In the genomic region with DNA sequence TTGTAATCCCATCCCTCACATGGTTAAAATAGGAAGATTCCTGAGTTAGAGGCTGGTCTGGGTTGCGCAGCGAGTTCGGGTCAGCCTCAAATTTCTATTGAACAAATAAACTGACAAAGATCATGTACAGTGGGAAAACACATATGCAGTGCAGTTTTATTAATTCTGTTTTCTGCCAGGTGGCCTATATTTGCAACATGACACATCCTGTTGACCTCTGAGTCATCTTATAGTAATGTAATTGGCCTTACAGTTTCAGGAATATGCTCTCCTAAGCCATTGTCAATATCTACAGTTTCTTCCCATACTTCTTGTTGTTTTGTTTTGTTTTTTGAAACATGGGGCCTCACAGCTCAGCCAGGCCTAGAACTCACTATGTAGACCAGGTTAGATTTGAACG, we compare ENCODE assay signal across 17 mouse cellular contexts. TPM values are rescaled to one million over a fixed set of nuclear protein-coding genes. Genes with fewer than 3 reads are reported as not detected.
DNase-seq lines count a peak whose midpoint lies in the region; ATAC-seq and TF ChIP-seq lines count a peak whose summit lies in the region.
"Had no signal": no experiment of that assay in that cellular context is flagged by ENCODE, and none has a peak within 500 bp of the region (broad histone marks: within the 10 kb centered on the region; RNA-seq: fewer than 3 reads in every experiment).

No protein-coding gene starts in this region.

- no peaks in the 10 kb centered on the region for H3K9me3 ChIP-seq in heart, embryonic 15.5 days (replicated peaks)
- no peaks in the 10 kb centered on the region for H3K9me3 ChIP-seq in liver, postnatal 0 days (ENCODE audit: low read length)
- H3K9me3 ChIP-seq: embryonic facial prominence, embryonic 15.5 days; hindbrain, embryonic 10.5 days had no signal

- no peak overlapping the region for H3K27ac ChIP-seq in heart, embryonic 15.5 days
- no peak overlapping the region for H3K27ac ChIP-seq in bone marrow, adult 2 months (ENCODE audit: control insufficient read depth, insufficient read depth, low read depth, low read length, poor library complexity)
- H3K27ac ChIP-seq in liver, postnatal 0 days (ENCODE audit: low read depth) = 0 out of 2 replicates have a peak overlapping the region, but pooled peaks have one; percentile 6
- H3K27ac ChIP-seq: embryonic facial prominence, embryonic 15.5 days; hindbrain, embryonic 10.5 days had no signal

- H3K4me3 ChIP-seq in heart, embryonic 15.5 days = no peak overlapping the region
- peak overlapping the region; percentile 38 for H3K4me3 ChIP-seq in lung, adult 2 months (replicated peaks; ENCODE audit: extremely low read depth, low read depth, low read length)
- H3K4me3 ChIP-seq in bone marrow, adult 2 months (replicated peaks; ENCODE audit: control insufficient read depth, low read depth, low read length) = peak overlapping the region; percentile 15
- no peak overlapping the region for H3K4me3 ChIP-seq in liver, postnatal 0 days (ENCODE audit: low read depth, low read length)
- H3K4me3 ChIP-seq: embryonic facial prominence, embryonic 15.5 days; hindbrain, embryonic 10.5 days had no signal

- TF ChIP-seq EP300 in liver, postnatal 0 days (IDR thresholded peaks at IDR 0.05; ENCODE audit: low read depth) = no peak

- WGBS in heart, embryonic 15.5 days = 81% methylated on average over 4 of the region's 4 CpGs
- WGBS in lung, adult 2 months = 48% methylated on average over 4 of the region's 4 CpGs
- 86% methylated on average over 4 of the region's 4 CpGs for WGBS in bone marrow, adult 2 months
- 68% methylated on average over 4 of the region's 4 CpGs for WGBS in liver, postnatal 0 days (ENCODE audit: insufficient replicate concordance)

- H3K36me3 ChIP-seq in heart, embryonic 15.5 days = peaks cover 14% of the 10 kb centered on the region
- peaks cover 15% of the 10 kb centered on the region for H3K36me3 ChIP-seq in liver, postnatal 0 days (replicated peaks; ENCODE audit: insufficient read depth, low read length)

- TF ChIP-seq POLR2A in lung, adult 2 months (IDR thresholded peaks at IDR 0.05; ENCODE audit: borderline replicate concordance, extremely low read depth, low read depth, low read length) = no peak
- no peak for TF ChIP-seq POLR2A in bone marrow, adult 2 months (IDR thresholded peaks at IDR 0.05; ENCODE audit: borderline replicate concordance, control insufficient read depth, low read depth, low read length)

- no peak for TF ChIP-seq CTCF in lung, adult 2 months (IDR thresholded peaks at IDR 0.05; ENCODE audit: insufficient read depth, low read length)
- TF ChIP-seq CTCF in bone marrow, adult 2 months (IDR thresholded peaks at IDR 0.05; ENCODE audit: control insufficient read depth, insufficient read depth, low read length) = no peak
- TF ChIP-seq CTCF in liver, postnatal 0 days (IDR thresholded peaks at IDR 0.05; ENCODE audit: low read depth) = no peak

- H3K4me1 ChIP-seq in heart, embryonic 15.5 days (replicated peaks) = peaks cover 14% of the 10 kb centered on the region
- peaks cover 4% of the 10 kb centered on the region for H3K4me1 ChIP-seq in lung, adult 2 months (ENCODE audit: control insufficient read depth, insufficient read depth, low read length)
- no peaks in the 10 kb centered on the region; the same call in 1 of the 2 replicates for H3K4me1 ChIP-seq in bone marrow, adult 2 months (ENCODE audit: control insufficient read depth, insufficient read depth, low read length)
- H3K4me1 ChIP-seq in liver, postnatal 0 days (ENCODE audit: insufficient read depth) = peaks cover 32% of the 10 kb centered on the region

- H3K9ac ChIP-seq in heart, embryonic 15.5 days = no peak overlapping the region
- no peak overlapping the region for H3K9ac ChIP-seq in liver, postnatal 0 days (replicated peaks)
- H3K9ac ChIP-seq: embryonic facial prominence, embryonic 15.5 days; forebrain, postnatal 0 days had no signal

- peak overlapping the region; percentile 27; the same call in 1 of the 2 replicates for H3K4me2 ChIP-seq in heart, embryonic 15.5 days
- H3K4me2 ChIP-seq in liver, postnatal 0 days (ENCODE audit: low read depth, low read length) = peak overlapping the region; percentile 58
- H3K4me2 ChIP-seq: embryonic facial prominence, embryonic 15.5 days had no signal

- DNase-seq in heart, adult 9 months (ENCODE audit: low spot score in 2 of 2) = no peak
- DNase-seq in lung, adult 2 months = no peak
- no peak for DNase-seq in lung, postnatal 25 days (ENCODE audit: low spot score)
- DNase-seq in liver, postnatal 0 days = no peak
- DNase-seq in testis, postnatal 10 days (ENCODE audit: low spot score) = no peak
- no peak for DNase-seq in right cerebral cortex, postnatal 4 days
- DNase-seq: forebrain, postnatal 0 days; gastrocnemius, postnatal 14 days; kidney, postnatal 36 days; layer of hippocampus, postnatal 36 days; right cerebral cortex, postnatal 14 days; thymus, postnatal 4 days had no signal

- ATAC-seq in heart, embryonic 15.5 days (replicated peaks; ENCODE audit: insufficient number of reproducible peaks, insufficient read depth, low FRiP score, low read depth) = no peak
- ATAC-seq in liver, postnatal 0 days = no peak
- ATAC-seq: forebrain, postnatal 0 days; Patski had no signal

- no peaks in the 10 kb centered on the region for H3K27me3 ChIP-seq in heart, embryonic 15.5 days
- no peaks in the 10 kb centered on the region for H3K27me3 ChIP-seq in liver, postnatal 0 days (ENCODE audit: insufficient read depth, low read length)
- H3K27me3 ChIP-seq: embryonic facial prominence, embryonic 15.5 days; Patski had no signal

RNA-seq across cellular contexts. Expression of a gene that starts 3.1 kb away (rescaled TPM):
- 54.1 and 61.2 TPM in 2 replicates for polyA plus RNA-seq in heart, embryonic 15.5 days (2015; fragmentation: Nextera tagmentation; extraction: Ambion mirVana)
- polyA plus RNA-seq in lung, adult 2 months (2012; rRNA removed) = 171 and 191 TPM in 2 replicates
- 24.0 and 27.0 TPM in 2 replicates for polyA plus RNA-seq in bone marrow, adult 2 months (2011; ENCODE audit: insufficient read depth, insufficient read length, low replicate concordance, missing spikeins)
- polyA plus RNA-seq in liver, postnatal 0 days (2015; fragmentation: Nextera tagmentation; extraction: Ambion mirVana) = 44.6 and 55.4 TPM in 2 replicates

Comparison
In these comparisons a context has a peak if more than half of its experiments do, and no peak if none do; other contexts are left out.
1. H3K4me3 ChIP-seq: peak in lung, adult 2 months (single experiment) and bone marrow, adult 2 months (single experiment); none in heart, embryonic 15.5 days (single experiment) and liver, postnatal 0 days (single experiment).